ENCODE assay signal across 9 mouse cellular contexts in the genomic region with DNA sequence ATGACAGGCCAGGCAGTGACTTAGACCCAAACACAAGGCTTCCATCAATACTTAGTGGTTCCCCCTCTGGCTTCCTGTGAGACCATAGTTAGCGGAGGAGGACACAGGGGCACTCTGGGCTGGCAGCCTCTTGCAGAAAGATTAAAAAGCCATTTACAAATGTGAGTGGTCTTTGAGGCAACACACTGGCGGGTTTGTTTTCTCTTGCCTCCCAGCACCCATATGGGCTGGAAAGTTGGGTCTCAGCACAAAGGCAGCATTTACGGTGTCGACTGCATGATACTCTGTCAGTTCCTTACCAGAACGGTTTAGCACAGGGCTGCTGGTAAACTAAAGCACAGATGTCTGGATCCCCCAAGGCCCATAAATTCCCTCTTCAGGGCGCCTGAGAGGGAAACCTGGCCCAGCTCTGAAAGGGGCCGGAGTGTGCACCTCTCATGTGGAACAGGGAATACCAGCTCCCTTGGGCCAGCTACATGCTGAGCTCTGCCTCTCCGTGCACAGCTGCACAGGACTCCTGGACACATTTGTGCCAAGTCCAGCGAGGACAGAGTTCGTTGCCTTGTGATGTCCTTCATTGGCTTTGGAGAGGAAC.
DNase-seq lines count a peak whose midpoint lies in the region; ATAC-seq lines count a peak whose summit lies in the region.
"Had no signal": no experiment of that assay in that cellular context is flagged by ENCODE, and none has a peak within 500 bp of the region (broad histone marks: within the 10 kb centered on the region; RNA-seq: fewer than 3 reads in every experiment).

No protein-coding gene starts in this region.

- no peaks in the 10 kb centered on the region for H3K9me3 ChIP-seq in kidney, embryonic 15.5 days (replicated peaks)
- H3K9me3 ChIP-seq in embryonic facial prominence, embryonic 13.5 days = no peaks in the 10 kb centered on the region

- H3K36me3 ChIP-seq in kidney, embryonic 15.5 days = no peaks in the 10 kb centered on the region
- no peaks in the 10 kb centered on the region for H3K36me3 ChIP-seq in embryonic facial prominence, embryonic 13.5 days

- H3K4me2 ChIP-seq in kidney, embryonic 15.5 days = no peak overlapping the region
- no peak overlapping the region for H3K4me2 ChIP-seq in embryonic facial prominence, embryonic 13.5 days

- no peak overlapping the region for H3K4me3 ChIP-seq in kidney, embryonic 15.5 days (replicated peaks)
- H3K4me3 ChIP-seq in embryonic facial prominence, embryonic 13.5 days = no peak overlapping the region

- 32% methylated on average over 10 of the region's 10 CpGs for WGBS in kidney, embryonic 15.5 days
- 45% methylated on average over 10 of the region's 10 CpGs for WGBS in embryonic facial prominence, embryonic 13.5 days

- H3K27ac ChIP-seq in kidney, embryonic 15.5 days = peak overlapping the region; percentile 11
- peak overlapping the region; percentile 55 for H3K27ac ChIP-seq in embryonic facial prominence, embryonic 13.5 days

- H3K4me1 ChIP-seq in kidney, embryonic 15.5 days = peaks cover 12% of the 10 kb centered on the region
- peaks cover 16% of the 10 kb centered on the region for H3K4me1 ChIP-seq in embryonic facial prominence, embryonic 13.5 days

- H3K27me3 ChIP-seq in kidney, embryonic 15.5 days = no peaks in the 10 kb centered on the region
- 0 out of 2 replicates have a peak, but pooled peaks cover 3% of the 10 kb centered on the region for H3K27me3 ChIP-seq in embryonic facial prominence, embryonic 13.5 days

- peak; percentile 27 for DNase-seq in adrenal gland, postnatal 14 days
- no peak for DNase-seq in adrenal gland, adult 8-10 months
- no peak for DNase-seq in kidney, postnatal 10 days
- peak; percentile 41 for DNase-seq in neural tube, embryonic 10.5 days (ENCODE audit: extremely low spot score, low spot score)
- no peak for DNase-seq in layer of hippocampus, postnatal 25 days (ENCODE audit: extremely low spot score in 1 of 2, low spot score in 1 of 2)
- no peak for DNase-seq in adrenal gland, postnatal 10 days
- DNase-seq: adrenal gland, postnatal 25 days had no signal

- ATAC-seq in kidney, embryonic 15.5 days (replicated peaks; ENCODE audit: low FRiP score) = peak; percentile 52; the same call in 1 of the 2 replicates
- ATAC-seq in embryonic facial prominence, embryonic 13.5 days (ENCODE audit: insufficient number of reproducible peaks, insufficient read depth, low FRiP score, low TSS enrichment, low read depth) = peak; percentile 61; the same call in 1 of the 2 replicates

- H3K9ac ChIP-seq in kidney, embryonic 15.5 days = no peak overlapping the region
- H3K9ac ChIP-seq in embryonic facial prominence, embryonic 13.5 days = no peak overlapping the region

Comparison
In these comparisons a context has a peak if more than half of its experiments do, and no peak if none do; other contexts are left out.
1. DNase-seq: peak in adrenal gland, postnatal 14 days (single experiment) and neural tube, embryonic 10.5 days (single experiment); none in adrenal gland, adult 8-10 months (single experiment), kidney, postnatal 10 days (single experiment), layer of hippocampus, postnatal 25 days (0 of 2) and adrenal gland, postnatal 10 days (single experiment).